Mouse (Mus musculus): ENCODE results near the gene Lypd6b. TPM values are rescaled to one million over a fixed set of nuclear protein-coding genes. Genes with fewer than 3 reads are reported as not detected.

Lypd6b gene
- polyA plus RNA-seq, 1 experiment: not detected

DNA sequence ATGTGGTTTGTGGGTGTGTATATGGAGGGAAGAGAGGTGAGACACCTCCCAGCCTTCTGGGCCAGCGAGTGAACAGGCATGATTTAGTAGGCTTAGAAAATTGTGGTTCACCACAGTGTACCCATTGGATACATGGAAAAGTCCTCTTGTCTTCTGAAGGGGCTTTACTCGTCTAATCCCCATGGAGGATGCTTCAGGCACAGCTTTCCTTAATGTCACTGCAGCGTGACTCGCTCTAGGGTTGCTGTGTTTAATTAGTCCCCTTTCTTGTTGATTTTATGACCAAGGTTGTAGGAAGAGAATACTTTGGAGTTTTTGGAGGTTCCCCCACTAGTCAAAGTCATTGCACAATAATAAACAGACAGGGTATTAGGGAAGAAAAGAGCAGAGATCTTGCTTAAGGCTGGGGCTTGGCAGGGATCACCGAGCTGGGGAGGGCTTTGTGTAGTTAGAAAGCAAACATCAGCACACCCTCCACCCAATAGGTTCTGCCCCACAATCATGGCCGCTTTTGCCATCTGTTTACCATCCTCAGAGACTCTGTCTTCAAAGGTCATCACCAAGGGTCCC is 122.4 kb downstream of the Lypd6b start:
- no peaks in the 10 kb centered on the region for H3K9me3 ChIP-seq (ENCODE audit: control insufficient read depth, low read length)
- H3K4me3 ChIP-seq (replicated peaks): no peak overlapping the region
- TF ChIP-seq GATA1 (IDR thresholded peaks at IDR 0.05; ENCODE audit: low read length) (no peak), TAL1 (IDR thresholded peaks at IDR 0.05; ENCODE audit: low read length) (no peak)
- no peaks in the 10 kb centered on the region for H3K4me1 ChIP-seq (ENCODE audit: control insufficient read depth)
- no peaks in the 10 kb centered on the region for H3K27me3 ChIP-seq (ENCODE audit: control insufficient read depth)
- no peaks in the 10 kb centered on the region for H3K36me3 ChIP-seq (ENCODE audit: control insufficient read depth)

DNA sequence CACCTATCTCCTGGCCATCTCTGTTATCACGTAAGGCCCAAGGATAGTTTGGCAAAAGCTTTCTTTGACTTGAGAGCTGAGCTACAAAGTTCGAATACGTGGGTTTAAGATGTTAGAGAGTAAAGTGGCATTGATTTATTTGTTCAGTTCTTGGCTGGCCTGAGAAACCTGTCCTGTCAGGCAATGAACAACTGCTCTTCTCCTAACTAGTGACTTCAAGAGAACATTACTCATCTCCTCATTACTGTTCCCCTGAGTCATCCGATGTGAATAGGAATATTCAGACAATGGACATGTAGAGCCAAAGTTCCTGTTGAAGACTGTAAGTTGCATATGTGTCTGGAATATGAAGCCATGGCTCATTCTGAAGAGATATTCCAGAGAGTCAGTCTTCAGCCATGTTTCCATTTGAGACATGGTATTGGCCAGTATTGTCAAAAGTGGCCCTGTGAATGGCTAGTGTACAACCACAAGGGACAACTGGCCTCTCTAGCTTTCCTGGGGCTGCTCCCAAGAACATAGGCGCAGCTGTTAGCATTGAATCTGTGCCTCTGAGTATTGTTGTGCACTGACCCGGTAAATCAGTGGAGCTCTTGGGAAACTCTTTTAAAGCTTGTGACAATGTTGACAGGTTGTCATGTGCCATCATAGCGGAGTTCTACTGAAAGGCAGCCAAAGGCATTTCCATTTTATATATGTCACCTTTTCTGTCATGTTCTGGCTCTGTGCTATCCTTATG is 124.0 kb downstream of the Lypd6b start:
- Histone ChIP-seq H3K4me3 (replicated peaks) (no peak overlapping the region), H3K9me3 (ENCODE audit: control insufficient read depth, low read length) (no peaks in the 10 kb centered on the region), H3K36me3 (ENCODE audit: control insufficient read depth) (no peaks in the 10 kb centered on the region), H3K4me1 (ENCODE audit: control insufficient read depth) (no peaks in the 10 kb centered on the region), H3K27me3 (ENCODE audit: control insufficient read depth) (no peaks in the 10 kb centered on the region)
- TF ChIP-seq GATA1 (IDR thresholded peaks at IDR 0.05; ENCODE audit: low read length) (no peak), TAL1 (IDR thresholded peaks at IDR 0.05; ENCODE audit: low read length) (no peak)

DNA sequence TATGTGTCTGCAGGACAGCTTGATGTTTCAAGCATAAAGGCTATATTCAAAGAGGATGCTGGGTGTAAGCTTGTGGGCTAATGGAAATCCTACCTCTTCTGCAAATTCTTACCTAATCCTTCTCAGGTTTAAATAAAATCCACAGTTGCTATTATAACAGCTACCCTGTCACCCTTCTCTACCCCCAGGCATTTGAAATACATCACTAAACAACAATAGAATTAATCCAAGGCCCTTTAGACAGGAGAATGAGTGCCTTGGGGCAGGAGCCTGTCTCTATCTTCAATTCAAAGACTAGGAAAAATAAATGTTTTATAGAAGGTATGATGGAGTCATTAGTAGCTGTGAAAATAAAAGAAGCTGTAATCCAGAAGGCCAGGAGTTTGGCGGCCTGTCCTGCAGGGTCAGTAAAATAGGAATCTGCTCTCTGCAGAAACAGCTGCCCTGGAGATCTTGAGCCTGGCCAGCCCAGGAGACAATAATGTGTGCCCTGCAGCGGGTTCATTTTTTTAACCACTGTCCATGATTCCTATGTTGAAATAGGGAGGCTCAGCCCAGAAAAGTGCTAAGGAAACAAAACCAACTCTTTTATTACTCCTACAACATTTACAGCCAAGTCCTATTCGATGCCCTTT is 124.9 kb downstream of the Lypd6b start:
- H3K27me3 ChIP-seq (ENCODE audit: control insufficient read depth): no peaks in the 10 kb centered on the region
- no peak for TF ChIP-seq GATA1 (IDR thresholded peaks at IDR 0.05; ENCODE audit: low read length)
- TF ChIP-seq TAL1 (IDR thresholded peaks at IDR 0.05; ENCODE audit: low read length): no peak

DNA sequence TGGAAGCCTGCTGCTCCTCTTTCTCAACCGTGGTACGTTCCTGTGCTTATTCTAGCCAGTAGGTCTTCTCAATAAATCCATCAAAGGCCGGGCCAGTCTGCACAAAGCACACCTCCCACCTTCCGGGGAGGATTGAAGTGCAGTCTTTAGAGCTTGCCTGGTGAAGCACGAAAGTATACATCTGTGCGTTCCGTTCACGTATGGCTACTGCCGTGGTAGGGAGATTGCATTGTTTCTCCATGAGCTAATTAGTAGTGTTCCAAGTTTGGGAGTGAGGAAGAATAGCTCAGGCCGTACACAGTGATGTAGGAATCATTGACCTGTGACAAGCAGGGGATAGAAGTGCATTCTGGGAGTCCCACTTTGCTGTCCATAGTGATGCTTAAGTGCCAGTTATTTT is 130.0 kb downstream of the Lypd6b start:
- no peaks in the 10 kb centered on the region for H3K9me3 ChIP-seq (ENCODE audit: control insufficient read depth, low read length)
- no peaks in the 10 kb centered on the region for H3K27me3 ChIP-seq (ENCODE audit: control insufficient read depth)
- no peaks in the 10 kb centered on the region for H3K4me1 ChIP-seq (ENCODE audit: control insufficient read depth)
- no peak for TF ChIP-seq TAL1 (IDR thresholded peaks at IDR 0.05; ENCODE audit: low read length)
- no peak for TF ChIP-seq GATA1 (IDR thresholded peaks at IDR 0.05; ENCODE audit: low read length)
- H3K4me3 ChIP-seq (replicated peaks): no peak overlapping the region
- no peaks in the 10 kb centered on the region for H3K36me3 ChIP-seq (ENCODE audit: control insufficient read depth)

More for the DNA sequence above, 124.9 kb downstream of the Lypd6b start:
- no peaks in the 10 kb centered on the region for H3K9me3 ChIP-seq (ENCODE audit: control insufficient read depth, low read length)
- H3K36me3 ChIP-seq (ENCODE audit: control insufficient read depth): no peaks in the 10 kb centered on the region
- H3K4me3 ChIP-seq (replicated peaks): no peak overlapping the region
- H3K4me1 ChIP-seq (ENCODE audit: control insufficient read depth): no peaks in the 10 kb centered on the region

DNA sequence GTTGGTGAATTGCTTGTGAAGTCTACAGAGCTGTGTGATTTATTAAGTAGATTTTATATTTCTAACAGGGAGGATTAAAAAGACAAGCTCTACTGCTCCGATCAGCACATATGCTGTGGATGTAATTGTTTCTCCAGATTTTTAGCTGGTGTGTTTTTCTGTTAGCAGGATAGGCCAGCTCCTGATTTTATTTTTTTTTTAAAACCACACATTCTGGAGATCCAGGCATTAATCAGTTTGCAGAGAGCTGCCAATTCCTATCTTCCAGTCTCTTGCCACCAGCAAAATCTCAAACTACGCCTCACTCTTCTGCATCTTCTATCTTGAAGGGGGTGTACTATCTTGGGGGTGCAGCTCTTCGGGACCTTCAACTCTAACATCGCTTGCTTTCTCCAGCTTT is 130.6 kb downstream of the Lypd6b start:
- TF ChIP-seq GATA1 (IDR thresholded peaks at IDR 0.05; ENCODE audit: low read length): no peak
- TF ChIP-seq TAL1 (IDR thresholded peaks at IDR 0.05; ENCODE audit: low read length): no peak
- Histone ChIP-seq H3K36me3 (ENCODE audit: control insufficient read depth) (no peaks in the 10 kb centered on the region), H3K27me3 (ENCODE audit: control insufficient read depth) (no peaks in the 10 kb centered on the region), H3K9me3 (ENCODE audit: control insufficient read depth, low read length) (no peaks in the 10 kb centered on the region), H3K4me3 (replicated peaks) (no peak overlapping the region), H3K4me1 (ENCODE audit: control insufficient read depth) (no peaks in the 10 kb centered on the region)

DNA sequence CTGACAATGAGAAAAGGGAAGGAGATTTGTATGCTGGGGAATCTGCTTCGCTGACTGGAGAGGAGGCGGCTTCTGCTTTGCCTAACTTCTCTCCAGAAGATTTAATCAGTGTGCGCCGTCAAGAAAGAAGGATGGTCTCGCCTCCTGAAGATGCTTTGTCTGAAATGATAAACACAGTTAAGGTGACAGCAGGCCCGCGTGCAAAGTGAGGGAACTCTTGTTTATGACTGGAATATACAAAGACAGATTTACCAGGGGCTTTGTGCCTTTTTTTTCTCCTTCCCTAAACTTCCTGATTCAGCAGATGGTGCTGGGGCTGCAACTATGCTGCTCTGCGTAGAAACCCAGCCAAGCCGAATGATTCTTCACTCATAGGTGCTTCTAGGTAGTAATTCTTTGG is 131.2 kb downstream of the Lypd6b start:
- Histone ChIP-seq H3K4me3 (replicated peaks) (no peak overlapping the region), H3K9me3 (ENCODE audit: control insufficient read depth, low read length) (no peaks in the 10 kb centered on the region), H3K36me3 (ENCODE audit: control insufficient read depth) (no peaks in the 10 kb centered on the region), H3K4me1 (ENCODE audit: control insufficient read depth) (no peaks in the 10 kb centered on the region), H3K27me3 (ENCODE audit: control insufficient read depth) (no peaks in the 10 kb centered on the region)
- TF ChIP-seq TAL1 (IDR thresholded peaks at IDR 0.05; ENCODE audit: low read length) (no peak), GATA1 (IDR thresholded peaks at IDR 0.05; ENCODE audit: low read length) (no peak)

- Histone ChIP-seq H3K27me3 (ENCODE audit: control insufficient read depth) (no peaks in the 10 kb centered on the region), H3K9me3 (ENCODE audit: control insufficient read depth, low read length) (no peaks in the 10 kb centered on the region), H3K36me3 (ENCODE audit: control insufficient read depth) (no peaks in the 10 kb centered on the region), H3K4me3 (replicated peaks) (no peak overlapping the region), H3K4me1 (ENCODE audit: control insufficient read depth) (no peaks in the 10 kb centered on the region)
- TF ChIP-seq TAL1 (IDR thresholded peaks at IDR 0.05; ENCODE audit: low read length) (no peak), GATA1 (IDR thresholded peaks at IDR 0.05; ENCODE audit: low read length) (no peak)
Measured at GRCm38 (mm10) chr2:49921948-49922347, 134.5 kb downstream of the Lypd6b start.

GRCm38 (mm10) chr2:49922810-49923209 is 135.3 kb downstream of the Lypd6b start:
- no peaks in the 10 kb centered on the region for H3K9me3 ChIP-seq (ENCODE audit: control insufficient read depth, low read length)
- no peak overlapping the region for H3K4me3 ChIP-seq (replicated peaks)
- no peaks in the 10 kb centered on the region for H3K36me3 ChIP-seq (ENCODE audit: control insufficient read depth)
- H3K27me3 ChIP-seq (ENCODE audit: control insufficient read depth): no peaks in the 10 kb centered on the region
- TF ChIP-seq GATA1 (IDR thresholded peaks at IDR 0.05; ENCODE audit: low read length) (no peak), TAL1 (IDR thresholded peaks at IDR 0.05; ENCODE audit: low read length) (no peak)
- H3K4me1 ChIP-seq (ENCODE audit: control insufficient read depth): no peaks in the 10 kb centered on the region

GRCm38 (mm10) chr2:49926186-49926585 is 138.7 kb downstream of the Lypd6b start:
- no peak overlapping the region for H3K4me3 ChIP-seq (replicated peaks)
- TF ChIP-seq GATA1 (IDR thresholded peaks at IDR 0.05; ENCODE audit: low read length) (no peak), TAL1 (IDR thresholded peaks at IDR 0.05; ENCODE audit: low read length) (no peak)
- H3K4me1 ChIP-seq (ENCODE audit: control insufficient read depth): no peaks in the 10 kb centered on the region
- H3K27me3 ChIP-seq (ENCODE audit: control insufficient read depth): no peaks in the 10 kb centered on the region
- no peaks in the 10 kb centered on the region for H3K9me3 ChIP-seq (ENCODE audit: control insufficient read depth, low read length)
- no peaks in the 10 kb centered on the region for H3K36me3 ChIP-seq (ENCODE audit: control insufficient read depth)
